Mouse (Mus musculus): ENCODE results near the gene Arhgap23.

The Arhgap23 gene

DNA sequence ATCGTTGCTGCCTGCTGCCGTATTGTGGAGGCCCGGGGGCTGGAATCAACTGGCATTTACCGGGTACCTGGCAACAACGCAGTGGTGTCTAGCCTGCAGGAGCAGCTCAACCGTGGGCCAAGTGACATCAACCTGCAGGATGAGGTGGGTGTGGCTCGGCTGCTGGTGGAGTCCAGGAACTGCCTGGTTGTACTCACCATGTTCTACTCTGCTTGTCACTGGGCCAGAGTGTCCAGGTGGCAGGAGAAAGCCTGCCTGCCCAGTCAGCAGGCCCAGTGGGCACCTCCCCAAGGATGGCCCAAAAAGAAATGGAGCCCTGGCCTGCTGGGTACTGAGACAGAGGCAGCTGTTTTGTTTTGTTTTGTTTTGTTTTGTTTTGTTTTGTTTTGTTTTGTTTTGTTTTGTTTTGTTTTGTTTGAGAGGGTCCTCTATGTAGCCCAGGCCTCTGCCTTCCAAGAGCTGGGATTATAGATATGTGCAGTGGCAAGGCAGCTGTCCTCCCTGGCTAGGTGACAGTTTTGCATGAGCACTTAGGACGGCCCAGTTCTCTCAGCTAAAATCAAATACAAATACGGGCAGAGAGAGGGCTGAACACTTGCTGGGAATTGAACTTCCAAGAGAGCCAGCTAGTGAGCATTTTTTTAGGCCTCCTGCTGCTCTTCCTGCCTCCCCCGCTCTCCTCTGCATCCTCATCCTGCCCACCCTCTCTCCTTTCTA, 51.3 kb downstream of the Arhgap23 start:
- DNase-seq = peak; percentile 87

DNA sequence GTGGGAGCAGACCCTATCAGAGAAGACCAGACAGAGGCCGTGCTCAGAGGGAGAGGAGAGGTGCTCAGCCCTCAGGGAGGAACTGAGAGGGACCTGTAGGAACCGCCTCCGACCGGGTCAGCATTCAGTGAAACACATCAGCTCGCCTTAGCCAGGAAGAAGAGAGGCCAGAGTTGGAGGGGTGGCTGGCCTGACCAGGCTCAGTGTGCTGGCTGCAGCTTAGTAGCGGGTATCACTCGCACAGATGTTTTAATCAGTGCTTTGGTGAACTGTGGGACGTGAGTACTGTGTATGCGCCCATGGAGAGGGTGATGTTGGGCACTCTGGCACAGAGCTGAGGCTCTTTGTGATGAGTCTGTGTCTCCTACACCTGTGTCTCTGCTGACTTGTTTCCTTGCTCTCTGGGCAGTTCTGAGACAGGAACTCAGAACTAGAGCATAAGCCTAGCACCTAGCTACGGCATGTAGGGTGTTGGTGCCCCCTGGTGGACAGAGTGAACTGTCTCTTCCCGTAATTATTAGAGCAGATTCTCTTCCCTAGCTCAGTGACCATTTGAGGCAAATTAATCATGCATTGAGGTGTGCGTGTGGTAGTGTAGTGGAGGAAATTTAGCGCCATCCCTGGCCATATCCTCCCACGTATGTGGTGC, 53.4 kb downstream of the Arhgap23 start:
- DNase-seq = peak; percentile 90

DNA sequence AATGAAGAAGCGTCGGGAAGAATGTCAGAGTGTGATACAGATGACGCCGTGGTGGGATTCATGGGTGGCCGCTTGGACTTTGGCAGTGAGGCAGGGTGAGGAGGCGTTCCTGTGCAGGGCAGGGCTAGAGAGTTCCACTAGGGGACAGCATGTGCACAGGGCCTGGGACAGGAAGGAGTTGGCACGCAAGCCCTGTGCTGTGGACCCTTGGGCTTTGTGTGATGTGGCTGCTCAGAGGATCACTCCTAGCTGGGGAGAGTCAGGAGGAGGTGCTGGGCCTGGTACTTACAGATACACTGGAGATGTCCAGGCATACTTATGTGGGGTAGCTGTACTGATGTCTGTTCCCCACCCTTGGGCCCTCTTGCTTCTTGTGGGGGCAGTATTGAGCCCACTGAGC, 54.5 kb downstream of the Arhgap23 start:
- no peak for DNase-seq

DNA sequence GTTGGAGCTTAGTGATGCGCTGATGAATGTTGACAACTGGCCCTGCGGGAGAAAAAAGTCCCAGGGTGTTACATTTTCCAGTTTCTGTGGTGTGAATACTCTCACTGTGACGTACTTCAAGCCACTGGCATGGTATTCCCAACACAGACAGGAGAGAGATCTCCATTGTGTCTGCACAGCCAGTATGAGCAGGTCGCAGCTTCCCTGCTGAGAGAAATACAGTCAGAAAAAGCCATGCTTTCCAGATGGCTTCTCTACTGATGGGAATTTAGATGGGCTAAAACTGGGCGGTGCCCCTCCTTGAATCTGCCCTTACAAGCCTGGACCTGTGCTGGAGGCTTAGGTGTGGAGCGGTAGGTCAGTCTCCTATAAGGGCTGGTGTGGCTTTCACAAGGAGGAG, 55.9 kb downstream of the Arhgap23 start:
- no peak for DNase-seq

DNA sequence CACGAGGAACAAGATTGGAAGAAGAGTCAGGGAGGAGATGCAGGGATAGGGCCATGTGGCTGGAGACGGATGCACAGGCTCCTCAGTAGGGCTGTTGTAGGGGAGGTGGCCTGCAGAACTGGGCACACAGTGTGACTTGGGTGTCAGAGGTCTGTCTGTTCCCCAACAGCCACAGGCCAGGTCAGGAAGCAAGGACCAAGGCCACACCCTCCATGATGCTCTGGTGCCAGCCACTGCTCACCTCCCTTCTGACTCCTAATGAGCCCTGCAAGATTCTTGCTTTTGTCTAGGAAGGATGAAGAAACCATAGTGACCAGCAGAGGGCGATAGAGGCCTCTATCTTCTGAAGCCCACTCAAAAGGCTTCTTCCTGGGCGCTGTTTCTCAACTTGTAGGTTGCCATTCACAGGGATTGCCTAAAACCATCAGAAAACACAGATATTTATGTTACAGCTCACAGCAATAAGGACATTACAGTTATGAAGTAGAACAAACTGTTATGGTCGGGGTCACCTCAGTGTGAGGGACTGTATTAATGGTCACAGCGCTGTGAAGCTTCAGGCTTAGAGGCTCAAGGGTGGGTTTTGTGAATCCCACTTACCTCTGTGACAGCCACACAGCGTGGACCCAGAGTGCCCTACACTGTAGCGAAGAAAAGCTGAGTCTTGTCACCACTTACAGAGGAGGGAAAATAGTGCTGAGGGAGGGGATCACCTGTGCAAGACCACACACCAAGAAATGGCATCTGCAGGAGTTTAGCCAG, 61.2 kb downstream of the Arhgap23 start:
- DNase-seq = peak; percentile 79

DNA sequence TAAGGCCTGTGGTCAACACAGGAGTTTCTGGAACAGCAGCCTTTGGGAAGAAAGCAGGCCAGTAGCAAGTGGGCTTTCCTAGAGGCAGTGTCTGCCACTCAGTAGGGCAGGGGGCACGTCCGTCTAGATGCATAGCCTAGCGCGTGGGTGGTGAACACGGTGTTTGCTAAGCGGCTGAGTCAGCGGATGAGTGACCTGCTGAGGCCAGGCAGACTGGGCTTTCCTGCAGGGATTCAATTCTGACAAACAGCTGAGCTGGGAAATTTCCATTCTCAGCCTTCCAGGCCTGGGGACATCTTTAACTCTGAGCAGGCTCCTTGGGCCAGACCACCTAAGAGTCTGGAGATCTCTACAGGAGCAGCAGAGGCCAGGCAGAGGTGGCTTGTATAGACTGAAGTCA, 62.1 kb downstream of the Arhgap23 start:
- DNase-seq = peak; percentile 60

DNA sequence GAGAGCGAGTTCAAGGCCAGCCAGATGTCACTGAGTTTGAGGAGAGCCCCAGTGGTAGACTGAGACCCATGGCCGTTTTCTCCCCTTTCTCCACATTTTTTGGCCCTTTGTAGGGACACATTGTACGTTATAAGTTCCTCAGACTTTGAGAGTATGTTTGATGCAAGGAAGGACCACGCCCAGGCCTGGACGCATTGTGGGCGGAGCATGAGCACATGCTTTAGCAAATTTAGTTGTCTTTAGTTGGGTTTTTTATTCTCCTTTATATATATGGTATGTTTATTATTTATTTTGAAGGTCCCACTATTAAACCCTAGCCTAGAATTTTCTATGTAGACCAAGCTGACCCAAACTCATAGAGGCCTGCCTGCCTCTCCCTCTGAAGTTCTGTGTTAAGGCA, 63.0 kb downstream of the Arhgap23 start:
- DNase-seq = no peak

DNA sequence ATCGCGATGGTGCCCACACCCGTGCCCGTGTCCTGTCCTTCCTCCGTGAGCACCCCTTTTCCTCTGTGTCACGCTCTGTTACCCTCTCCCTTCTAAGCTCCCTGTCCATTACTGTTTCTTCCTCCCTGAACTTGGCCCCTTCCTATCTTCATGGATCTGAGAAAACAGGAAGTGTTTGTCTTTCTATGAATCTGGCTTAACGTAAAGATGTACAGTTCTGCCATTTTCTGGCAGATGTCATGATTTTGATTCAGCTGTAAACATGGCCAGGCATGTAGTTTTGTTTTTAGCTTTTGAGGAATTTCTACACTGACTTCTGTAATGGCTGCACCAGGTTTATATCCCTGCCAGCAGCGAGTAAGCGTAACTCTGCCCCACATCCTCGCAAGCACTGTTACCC, 63.8 kb downstream of the Arhgap23 start:
- DNase-seq = no peak

DNA sequence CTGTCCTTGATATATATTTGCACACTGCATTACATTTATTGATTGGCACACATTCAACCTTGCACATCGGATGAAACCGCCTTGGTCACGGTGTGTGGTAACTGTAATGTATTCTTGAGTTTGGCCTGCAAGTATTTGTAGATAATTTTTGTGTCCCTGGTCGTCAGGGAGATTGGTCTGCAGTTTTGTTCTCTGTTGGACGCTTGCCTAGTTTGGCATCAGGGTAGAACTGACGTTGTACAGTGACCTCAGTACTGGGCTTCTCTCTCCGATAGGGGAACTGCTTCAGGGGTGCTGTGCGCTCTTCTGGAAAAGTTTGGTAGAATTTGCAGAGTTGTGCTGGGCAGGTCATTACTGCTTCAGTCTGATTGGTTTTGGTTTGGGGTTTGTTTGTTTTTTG, 64.5 kb downstream of the Arhgap23 start:
- no peak for DNase-seq

DNA sequence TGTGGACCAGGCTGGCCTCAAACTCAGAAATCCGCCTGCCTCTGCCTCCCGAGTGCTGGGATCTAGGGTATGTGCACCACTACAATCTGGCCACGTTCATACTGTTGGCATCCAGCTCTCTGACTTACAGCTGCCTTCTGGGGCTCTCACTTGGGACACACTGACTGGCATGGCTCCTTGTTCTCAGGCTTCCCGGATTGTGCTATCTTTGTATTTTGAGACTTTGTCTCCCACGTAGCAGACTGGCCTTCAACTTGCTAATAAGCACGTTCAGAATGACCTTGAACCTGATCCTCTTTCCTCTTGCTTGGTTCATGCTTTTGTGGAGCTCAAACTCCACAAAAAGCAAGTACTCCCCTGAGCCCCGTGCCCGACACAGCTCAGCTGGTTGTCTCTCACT, 70.3 kb downstream of the Arhgap23 start:
- no peak for DNase-seq

DNA sequence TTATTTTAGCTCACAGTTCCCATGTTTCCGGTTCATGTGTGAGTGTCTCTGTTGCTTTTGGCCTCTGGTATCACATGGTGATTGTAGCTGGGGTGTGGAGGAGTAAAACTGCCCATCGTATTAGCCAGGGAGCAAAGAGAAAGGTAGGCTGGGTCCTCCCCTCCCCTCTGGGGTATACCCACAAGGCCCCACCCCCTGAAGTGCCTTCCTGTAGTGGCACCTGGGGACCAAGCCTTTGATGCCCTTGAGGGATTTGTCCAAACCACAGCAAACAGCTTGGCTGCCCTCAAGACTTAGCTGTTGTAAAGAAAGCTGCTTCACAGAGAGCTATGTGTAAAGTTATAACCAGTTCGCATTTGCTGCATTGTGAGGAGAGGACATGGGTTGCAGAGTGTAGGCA, 72.3 kb downstream of the Arhgap23 start:
- DNase-seq = no peak

DNA sequence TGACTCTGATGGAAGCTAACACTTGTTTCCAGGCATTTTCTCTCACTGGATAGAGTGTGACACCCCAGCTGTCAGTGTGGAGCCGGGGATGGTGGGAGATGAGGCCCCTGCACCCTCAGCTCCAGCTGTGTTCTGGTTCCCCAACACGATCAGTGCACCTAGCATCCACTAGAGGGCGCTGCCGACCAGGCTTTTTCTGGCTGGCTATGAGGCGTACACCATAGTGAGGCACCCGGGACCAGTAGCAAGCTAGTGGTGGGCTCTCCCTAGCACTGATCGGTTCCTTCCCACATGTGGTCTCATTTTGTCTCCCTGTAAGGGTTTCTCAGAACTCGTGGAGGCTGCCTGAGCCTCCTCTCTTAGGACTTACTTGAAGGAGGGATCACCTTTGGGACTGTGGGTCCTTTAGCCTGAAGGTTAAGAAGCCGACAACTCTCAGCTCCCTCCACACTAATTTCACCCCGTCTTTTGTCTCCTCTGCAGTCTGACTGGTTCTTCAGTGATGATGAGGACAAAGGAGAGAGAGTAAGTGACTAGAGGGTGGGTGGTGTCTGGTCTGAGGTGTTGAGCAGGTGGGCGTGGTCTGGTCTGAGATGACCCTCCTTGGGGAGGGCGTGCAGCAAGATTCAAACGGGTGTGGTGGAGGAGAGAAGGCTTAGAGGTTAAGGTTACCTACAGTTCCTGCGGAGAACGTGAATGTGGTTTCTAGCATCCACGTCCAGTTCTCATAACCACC, 74.4 kb downstream of the Arhgap23 start:
- DNase-seq = peak; percentile 83

DNA sequence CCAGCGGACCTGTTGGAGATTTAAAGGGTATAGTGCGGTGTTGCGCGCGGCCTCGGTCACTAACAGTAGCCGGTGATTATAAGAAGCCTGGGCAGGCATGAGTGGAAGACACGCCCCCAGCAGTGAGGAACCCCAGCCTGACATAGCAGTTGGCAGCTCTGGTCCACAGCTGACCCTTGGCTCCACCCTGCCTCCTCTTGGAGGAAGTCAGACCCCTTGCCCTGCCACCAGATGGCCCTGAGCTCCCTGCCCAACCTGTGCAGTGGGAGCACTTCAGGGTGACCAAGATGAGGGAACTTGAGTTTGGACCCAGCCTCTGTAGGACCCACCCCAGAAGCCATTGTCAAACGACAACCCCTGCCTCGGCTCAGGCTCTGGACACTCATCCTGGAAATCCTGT, 76.3 kb downstream of the Arhgap23 start:
- DNase-seq = no peak

DNA sequence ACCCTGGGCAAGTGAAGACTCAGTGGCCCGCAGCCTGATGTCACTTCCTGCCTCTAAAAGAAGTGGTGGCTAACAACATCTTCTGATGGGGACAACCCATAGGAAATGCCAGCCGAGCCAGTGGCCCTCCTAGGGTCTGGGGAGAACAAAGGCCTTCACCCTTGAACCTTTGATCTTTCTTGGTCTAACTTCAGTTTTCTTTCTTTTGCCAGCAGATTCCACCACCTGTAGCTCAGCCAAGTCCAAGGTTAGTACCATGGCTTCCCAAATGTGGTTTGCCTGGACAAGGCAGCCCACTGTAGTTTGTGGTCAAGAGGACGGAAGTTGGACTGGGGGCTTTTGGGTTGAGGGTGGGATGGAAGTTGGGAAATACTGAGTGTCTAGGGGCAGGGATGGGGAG, 77.5 kb downstream of the Arhgap23 start:
- no peak for DNase-seq

DNA sequence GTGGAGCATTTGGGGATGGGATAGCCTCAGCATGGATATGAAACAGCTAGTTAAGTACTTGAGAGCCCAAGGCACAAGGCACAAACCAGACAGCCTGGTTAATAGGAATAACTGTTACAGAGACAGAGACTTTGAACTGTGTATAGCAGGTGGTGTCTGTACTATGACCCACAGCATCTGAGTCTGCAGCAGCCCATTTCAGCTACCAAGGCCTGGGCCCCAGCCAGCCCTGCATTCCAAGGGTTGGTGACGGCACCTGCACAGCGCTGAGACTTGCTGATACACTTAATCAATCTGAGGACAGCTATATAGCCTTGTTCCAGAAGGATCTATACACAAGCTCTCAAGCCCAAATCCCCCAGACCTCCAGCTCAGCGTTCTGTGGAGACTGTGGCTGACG, 82.2 kb downstream of the Arhgap23 start:
- DNase-seq = no peak

DNA sequence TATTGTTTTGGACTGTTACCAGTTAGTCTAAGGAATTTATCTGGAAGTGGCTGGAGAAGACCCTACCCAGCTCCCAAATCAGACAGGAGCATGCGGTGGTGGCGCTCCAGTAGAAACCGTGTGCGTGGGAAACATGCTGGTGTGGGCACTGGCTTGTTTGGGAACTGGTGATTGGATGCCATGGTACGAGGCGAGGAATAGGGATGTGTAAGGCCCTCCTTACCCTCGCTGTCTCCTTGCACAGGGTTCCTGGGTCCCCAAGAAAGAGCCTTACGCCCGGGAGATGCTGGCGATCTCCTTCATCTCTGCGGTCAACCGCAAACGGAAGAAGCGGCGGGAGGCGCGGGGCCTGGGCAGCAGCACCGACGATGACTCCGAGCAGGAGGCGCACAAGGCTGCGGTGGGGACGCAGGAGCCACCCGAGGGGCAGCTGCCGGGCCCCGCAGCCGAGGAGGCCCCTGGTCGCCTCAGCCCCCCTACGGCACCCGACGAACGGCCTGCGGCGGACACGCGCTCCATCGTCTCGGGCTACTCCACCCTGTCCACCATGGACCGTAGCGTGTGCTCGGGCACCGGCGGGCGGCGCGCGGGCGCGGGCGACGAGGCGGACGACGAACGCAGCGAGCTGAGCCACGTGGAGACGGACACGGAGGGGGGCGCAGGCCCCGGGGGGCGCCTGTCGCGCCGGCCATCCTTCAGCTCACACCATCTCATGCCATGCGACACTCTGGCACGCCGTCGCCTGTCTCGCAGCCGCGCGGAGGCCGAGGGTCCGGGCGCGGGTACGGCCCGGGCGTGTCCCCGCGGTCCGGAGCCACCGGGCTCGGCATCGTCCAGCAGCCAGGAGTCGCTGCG, 84.8 kb downstream of the Arhgap23 start, which contains the start of gene 4933428G20Rik:
Gene 4933428G20Rik, minus strand, starts transcription at position 476 of the 855 bp plus-strand sequence.
- DNase-seq = no peak

DNA sequence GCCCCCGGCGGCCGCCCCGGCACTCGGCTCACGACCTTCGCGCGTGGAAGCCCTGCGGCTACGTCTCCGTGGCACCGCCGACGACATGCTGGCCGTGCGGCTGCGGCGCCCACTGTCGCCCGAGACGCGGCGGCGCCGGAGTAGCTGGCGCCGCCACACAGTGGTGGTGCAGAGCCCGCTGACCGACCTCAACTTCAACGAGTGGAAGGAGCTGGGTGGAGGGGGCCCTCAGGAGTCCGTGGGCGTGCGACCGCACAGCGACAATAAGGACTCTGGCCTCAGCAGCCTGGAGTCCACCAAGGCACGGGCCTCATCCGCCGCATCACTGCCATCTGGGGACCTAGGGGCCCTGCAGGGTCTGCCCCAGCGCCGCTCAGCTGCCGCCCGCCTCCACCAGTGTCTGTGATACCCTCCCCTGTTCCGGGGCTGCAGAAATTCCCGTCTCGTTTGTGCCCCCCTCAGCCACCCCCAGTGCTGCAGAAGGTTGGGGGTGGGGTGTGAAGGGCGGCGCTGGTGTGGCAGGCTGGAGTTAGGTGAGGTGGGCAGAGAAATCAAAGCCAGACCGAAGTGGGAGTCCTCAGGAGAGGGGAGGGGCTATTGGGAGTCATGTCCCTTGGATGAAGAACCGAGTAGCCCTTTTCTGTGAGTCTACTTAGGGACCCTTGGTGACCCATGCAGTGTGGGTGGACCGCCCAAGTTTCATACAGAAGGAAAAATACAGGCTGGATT, 85.6 kb downstream of the Arhgap23 start:
- DNase-seq = no peak

DNA sequence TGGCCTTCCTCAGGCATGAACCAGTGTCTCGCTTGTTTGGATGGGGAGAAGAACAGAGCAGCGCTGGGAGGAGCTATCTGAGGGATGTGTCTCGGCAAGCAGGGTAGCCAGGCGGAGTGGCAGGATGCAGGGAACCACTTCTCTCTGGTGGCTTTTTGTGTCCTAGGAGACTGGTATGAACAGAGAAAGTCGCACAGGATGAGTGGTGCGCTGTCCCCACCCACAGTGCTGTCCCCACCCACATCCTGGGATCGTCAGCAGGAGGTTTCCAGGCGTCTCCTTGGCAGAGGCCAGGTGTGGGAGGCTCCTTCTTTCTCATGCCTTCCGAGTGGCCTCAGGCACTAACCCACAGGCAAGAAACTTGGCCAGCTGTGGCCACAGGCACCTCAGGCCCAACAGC, 87.0 kb downstream of the Arhgap23 start:
- no peak for DNase-seq

DNA sequence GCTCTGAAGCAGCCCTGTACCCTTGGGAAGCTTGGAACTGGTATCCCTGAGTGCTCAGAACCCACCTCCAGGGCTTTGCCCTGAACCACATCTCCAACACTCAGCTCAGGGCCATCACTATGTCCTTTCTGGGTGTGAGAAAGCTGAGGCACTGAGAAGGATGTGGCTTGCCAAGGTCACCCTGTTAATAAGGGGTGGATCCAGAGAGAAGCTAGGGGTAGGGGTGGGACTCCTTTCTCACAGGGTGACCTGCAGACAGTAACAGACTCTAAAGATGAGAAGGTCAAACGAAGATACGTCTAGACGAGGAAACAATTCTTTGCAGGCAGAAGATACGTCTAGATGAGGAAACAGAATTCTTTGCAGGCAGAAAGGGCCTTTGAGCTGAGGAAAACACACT, 87.5 kb downstream of the Arhgap23 start:
- DNase-seq = no peak

DNA sequence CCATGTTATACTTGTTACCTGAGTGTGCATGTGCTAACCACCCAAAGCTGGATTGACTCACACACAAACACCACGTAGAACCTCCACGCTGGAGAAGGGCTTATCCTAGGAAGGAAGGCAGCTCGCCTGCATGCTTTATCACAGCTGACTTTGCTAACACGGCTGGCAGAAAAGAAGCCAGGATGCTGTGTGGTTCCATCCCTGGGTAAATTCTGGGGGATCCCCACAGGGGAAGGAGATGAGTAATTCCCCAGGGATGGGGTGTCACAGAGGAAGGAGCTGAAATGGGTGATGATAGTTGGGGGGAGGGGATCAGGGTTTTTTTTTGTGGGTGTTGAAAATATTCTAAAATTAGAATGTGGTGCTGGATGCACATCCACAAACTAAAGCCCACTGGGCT, 90.5 kb downstream of the Arhgap23 start:
- DNase-seq = no peak

DNA sequence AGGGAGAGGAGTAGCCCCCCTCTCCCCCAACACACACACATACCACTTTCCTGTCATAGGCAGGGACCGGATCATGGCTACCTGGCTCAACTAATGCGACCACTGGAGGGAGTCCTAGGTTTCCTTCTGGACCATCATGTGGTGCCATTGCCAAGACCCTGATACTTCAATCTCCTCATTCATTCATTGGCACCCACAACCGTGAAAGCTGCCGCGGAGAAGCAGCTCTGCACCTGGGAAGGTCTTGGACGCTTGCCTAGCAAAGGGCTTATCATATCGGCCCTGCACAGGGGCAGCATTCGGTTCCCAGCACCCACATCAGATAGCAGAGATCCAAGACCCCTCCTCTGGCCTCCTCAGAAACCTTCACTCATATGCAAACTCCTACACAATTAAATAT, 91.0 kb downstream of the Arhgap23 start:
- no peak for DNase-seq

DNA sequence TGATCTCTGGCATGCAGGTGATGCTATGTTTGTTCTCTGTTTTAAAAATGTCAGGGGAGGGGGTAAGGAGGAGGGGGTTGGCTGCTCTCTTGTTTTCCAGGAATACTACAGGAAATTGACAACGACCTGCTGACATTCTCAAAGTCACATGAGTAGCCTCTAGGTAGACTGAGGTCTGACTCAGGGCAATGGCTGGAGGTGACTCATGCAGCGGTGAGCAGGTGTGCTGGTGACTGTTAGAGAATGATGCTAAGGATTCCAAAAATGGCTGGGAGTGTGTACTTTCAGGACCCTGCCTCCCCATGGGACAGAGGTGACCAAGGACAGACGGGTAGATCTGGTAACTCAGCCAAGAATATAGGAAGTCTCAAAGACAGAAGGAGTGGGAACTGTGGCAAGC, 92.9 kb downstream of the Arhgap23 start:
- DNase-seq = no peak
